Mouse (Mus musculus) ES-Bruce4 (cell line): ENCODE results near the gene Fads2.

ENCODE experiments used
- CTCF ChIP-seq: IDR thresholded peaks from one replicate; pipeline ENCODE4 v1.8.1; 2011; ENCODE audit warnings: low read depth, low read length
- POLR2A ChIP-seq: IDR thresholded peaks from one replicate; pipeline ENCODE4 v1.8.1; 2011; ENCODE audit warnings: low read length; ENCODE audit not compliant: insufficient read depth

DNA sequence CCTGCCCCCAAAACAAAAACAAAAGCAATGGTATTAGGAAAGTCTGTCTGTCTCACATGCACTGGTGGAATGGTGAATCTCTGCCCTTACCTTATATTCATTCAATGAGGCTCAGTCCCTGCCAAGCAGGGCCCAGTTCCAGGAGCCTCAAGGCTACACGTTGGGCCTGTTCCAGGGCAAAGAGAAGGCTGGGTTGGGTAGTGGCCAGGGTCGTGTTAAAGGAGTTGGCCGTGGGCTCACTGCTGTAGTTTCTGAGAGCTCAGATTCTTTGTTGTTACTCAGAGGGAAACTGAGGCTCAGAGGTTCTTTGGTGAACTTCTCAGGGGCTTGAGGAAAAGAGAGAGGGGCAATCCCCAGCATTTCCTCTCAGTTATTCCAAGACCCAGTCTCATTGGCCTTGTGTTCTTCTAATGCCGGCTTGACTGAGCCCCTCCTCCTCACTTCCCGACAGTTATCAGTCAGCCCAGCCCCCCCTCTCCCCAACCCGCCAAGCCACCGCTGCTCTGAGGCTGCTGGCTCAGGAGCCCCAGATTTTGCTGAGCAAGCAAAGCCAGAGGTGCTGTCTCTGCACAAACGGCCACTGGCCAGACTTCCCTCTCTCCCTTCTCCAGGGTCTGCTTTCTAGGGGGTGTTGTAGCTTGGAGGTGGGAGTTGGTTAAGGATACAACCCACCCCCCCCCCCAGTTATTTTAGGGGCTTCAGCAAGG, 76.2 kb downstream of the Fads2 start:
- TF ChIP-seq POLR2A: no peak
- TF ChIP-seq CTCF: no peak
